Mouse (Mus musculus) G1E (cell line): ENCODE results near the gene Mapkapk3.

ENCODE experiments used
- CTCF ChIP-seq: IDR thresholded peaks from 2 replicates; pipeline ENCODE4 v1.5.1; 2012; ENCODE audit warnings: low read depth, low read length, inconsistent platforms, mixed read lengths
- GATA1 ChIP-seq: IDR thresholded peaks from 2 replicates; pipeline ENCODE4 v1.6.1; 2012; ENCODE audit warnings: borderline replicate concordance, low read length, inconsistent platforms, mixed read lengths
- GATA2 ChIP-seq: IDR thresholded peaks from 2 replicates; pipeline ENCODE4 v1.6.1; 2012; ENCODE audit warnings: low read depth, low read length, inconsistent platforms, borderline replicate concordance
- TAL1 ChIP-seq: conservative IDR thresholded peaks from 2 replicates; pipeline ENCODE4 v1.6.1; 2012; ENCODE audit warnings: low read depth, low read length, inconsistent platforms, mixed read lengths

GRCm38 (mm10) chr9:107298059-107298780 lies 8.5 kb upstream of the Mapkapk3 start:
- TF ChIP-seq CTCF (no peak), GATA2 (no peak), TAL1 (no peak), GATA1 (no peak)
